Mouse (Mus musculus) CH12.LX (cell line): ENCODE measurements around the gene Ldlrad3. TPM values are rescaled to one million over a fixed set of nuclear protein-coding genes. Genes with fewer than 3 reads are reported as not detected.

ENCODE experiments used
- DNase-seq: peaks from one replicate; pipeline ENCODE4 v3.0.0-alpha.2; 2013; ENCODE audit errors: extremely low read depth
- H3K27ac ChIP-seq: 2 replicates; pipeline ENCODE4 v1.5.1; 2012; ENCODE audit warnings: low read depth, mild to moderate bottlenecking, control low read depth, moderate library complexity; ENCODE audit not compliant: insufficient read depth
- H3K27me3 ChIP-seq: replicated peaks from 2 replicates; pipeline ENCODE3; 2012; ENCODE audit warnings: inconsistent platforms
- H3K36me3 ChIP-seq, 2 experiments: replicated peaks in 1 of 2; 2 replicates each; pipeline versions ENCODE3 to v1.6.1; 2012; ENCODE audit warnings: inconsistent platforms in 1 of 2, low read length in 1 of 2, mild to moderate bottlenecking in 1 of 2, mixed read lengths in 1 of 2, moderate library complexity in 1 of 2; ENCODE audit not compliant: control insufficient read depth in 1 of 2, insufficient read depth in 1 of 2
- H3K4me1 ChIP-seq, 2 experiments: 2 replicates each; pipeline ENCODE4 v1.6.1; 2012; ENCODE audit warnings: inconsistent platforms in 1 of 2, moderate library complexity in 1 of 2; ENCODE audit not compliant: insufficient read depth in 2 of 2, control insufficient read depth in 1 of 2
- H3K4me2 ChIP-seq: 2 replicates; pipeline ENCODE4 v1.6.1; 2012; ENCODE audit warnings: low read depth, mild to moderate bottlenecking, control low read depth; ENCODE audit not compliant: poor library complexity, insufficient read depth, severe bottlenecking
- H3K4me3 ChIP-seq, 3 experiments: fragments of 150-350 bp in 1 of 3; sonication (generic) in 1 of 3; replicated peaks in 1 of 3; 2 replicates each; pipeline versions ENCODE3 to v1.5.1; 2011 to 2012; ENCODE audit warnings: low read depth in 2 of 3, low read length in 2 of 3, mild to moderate bottlenecking in 2 of 3, moderate library complexity in 2 of 3, control low read depth in 1 of 3, improper control_type of control experiment in 1 of 3, inconsistent platforms in 1 of 3, mixed read lengths in 1 of 3; ENCODE audit not compliant: poor library complexity in 1 of 3
- H3K79me2 ChIP-seq: replicated peaks from 2 replicates; pipeline ENCODE4 v1.6.1; 2012; ENCODE audit warnings: mild to moderate bottlenecking, moderate library complexity; ENCODE audit not compliant: control insufficient read depth, poor library complexity, insufficient read depth, severe bottlenecking; ENCODE audit errors: extremely low read depth
- H3K9ac ChIP-seq: 2 replicates; pipeline ENCODE4 v1.6.1; 2012; ENCODE audit warnings: low read depth, mild to moderate bottlenecking, control low read depth, moderate library complexity; ENCODE audit not compliant: insufficient read depth
- H3K9me3 ChIP-seq: replicated peaks from 2 replicates; pipeline ENCODE3; 2012; ENCODE audit warnings: low read length, inconsistent platforms, mixed read lengths
- CHD1 ChIP-seq: IDR thresholded peaks from 2 replicates; pipeline ENCODE4 v1.6.1; 2012; ENCODE audit warnings: low read depth, low read length, improper control_type of control experiment, inconsistent platforms
- CTCF ChIP-seq, 2 experiments: IDR thresholded peaks in 1 of 2; conservative IDR thresholded peaks in 1 of 2; 2 replicates each; pipeline ENCODE4 v1.5.1; 2011 to 2012; ENCODE audit warnings: low read depth in 2 of 2, low read length in 2 of 2, improper control_type of control experiment in 1 of 2, inconsistent platforms in 1 of 2, mild to moderate bottlenecking in 1 of 2, moderate library complexity in 1 of 2
- E2F4 ChIP-seq: IDR thresholded peaks from 2 replicates; pipeline ENCODE4 v1.6.1; 2011; ENCODE audit warnings: low read depth, low read length, improper control_type of control experiment; ENCODE audit not compliant: insufficient replicate concordance
- GABPA ChIP-seq: IDR thresholded peaks from 2 replicates; pipeline ENCODE4 v1.6.1; 2012; ENCODE audit warnings: low read depth, low read length, improper control_type of control experiment, inconsistent platforms; ENCODE audit not compliant: insufficient replicate concordance
- IRF4 ChIP-seq: IDR thresholded peaks from 2 replicates; pipeline ENCODE4 v1.6.1; 2014; ENCODE audit warnings: low read depth, mild to moderate bottlenecking, inconsistent platforms, low read length, improper control_type of control experiment
- MAFK ChIP-seq: IDR thresholded peaks from 2 replicates; pipeline ENCODE4 v1.6.1; 2011; ENCODE audit warnings: low read length, improper control_type of control experiment; ENCODE audit not compliant: insufficient replicate concordance
- MEF2A ChIP-seq: IDR thresholded peaks from 2 replicates; pipeline ENCODE4 v1.6.1; 2014; ENCODE audit warnings: low read depth, mild to moderate bottlenecking, inconsistent platforms, low read length, improper control_type of control experiment, borderline replicate concordance
- MXI1 ChIP-seq: IDR thresholded peaks from 2 replicates; pipeline ENCODE4 v1.6.1; 2011; ENCODE audit warnings: mild to moderate bottlenecking, low read depth, low read length, improper control_type of control experiment
- NRF1 ChIP-seq: IDR thresholded peaks from 2 replicates; pipeline ENCODE4 v1.6.1; 2014; ENCODE audit warnings: low read depth, mild to moderate bottlenecking, inconsistent platforms, low read length, improper control_type of control experiment, moderate library complexity
- RCOR1 ChIP-seq: conservative IDR thresholded peaks from 2 replicates; pipeline ENCODE4 v1.6.1; 2012; ENCODE audit warnings: low read depth, mild to moderate bottlenecking, inconsistent platforms, low read length, improper control_type of control experiment
- UBTF ChIP-seq: IDR thresholded peaks from 2 replicates; pipeline ENCODE4 v1.6.1; 2012; ENCODE audit warnings: low read depth, mild to moderate bottlenecking, inconsistent platforms, low read length, improper control_type of control experiment, moderate library complexity
- USF1 ChIP-seq: IDR thresholded peaks from 2 replicates; pipeline ENCODE4 v1.6.1; 2014; ENCODE audit warnings: low read depth, mild to moderate bottlenecking, inconsistent platforms, low read length, improper control_type of control experiment
- USF2 ChIP-seq: conservative IDR thresholded peaks from 2 replicates; pipeline ENCODE4 v1.6.1; 2011; ENCODE audit warnings: low read depth, low read length, improper control_type of control experiment
- dilution Hi-C: fragments of 300-500 bp; cut with MboI; formaldehyde crosslinking; loops from 2 replicates; pipeline ENCODE4 v1.14.3; 2020; ENCODE audit warnings: low sequenced_read_pairs; ENCODE audit not compliant: extremely low pct_unique_long_range_greater_than_20kb, extremely low pct_ligation_motif_present
- in situ Hi-C: fragments of 300-500 bp; cut with MboI; formaldehyde crosslinking; loops from 3 replicates; pipeline ENCODE4 v1.14.3; 2019; ENCODE audit warnings: low sequenced_read_pairs, low pct_ligation_motif_present, low pct_unique_long_range_greater_than_20kb, mixed read lengths
- polyA plus RNA-seq: library from polyadenylated mRNA; unstranded; fragments of >175 nt; gene quantifications from 2 replicates; pipeline ENCODE4 v1.2.1, GENCODE M21; 2012; ENCODE audit warnings: low read depth; ENCODE audit not compliant: insufficient read length
- total RNA-seq, 2 experiments: library from RNA; depleted of rRNA; stranded (reverse); fragments of 300-350 nt in 1 of 2; fragments of >200 nt in 1 of 2; gene quantifications; 2 replicates each; pipeline ENCODE4 v1.2.3; 2012 to 2014

Gene Ldlrad3
- total and polyA plus RNA-seq, 3 experiments, result 0.30 to 2.7 (median 2.1) TPM

DNA sequence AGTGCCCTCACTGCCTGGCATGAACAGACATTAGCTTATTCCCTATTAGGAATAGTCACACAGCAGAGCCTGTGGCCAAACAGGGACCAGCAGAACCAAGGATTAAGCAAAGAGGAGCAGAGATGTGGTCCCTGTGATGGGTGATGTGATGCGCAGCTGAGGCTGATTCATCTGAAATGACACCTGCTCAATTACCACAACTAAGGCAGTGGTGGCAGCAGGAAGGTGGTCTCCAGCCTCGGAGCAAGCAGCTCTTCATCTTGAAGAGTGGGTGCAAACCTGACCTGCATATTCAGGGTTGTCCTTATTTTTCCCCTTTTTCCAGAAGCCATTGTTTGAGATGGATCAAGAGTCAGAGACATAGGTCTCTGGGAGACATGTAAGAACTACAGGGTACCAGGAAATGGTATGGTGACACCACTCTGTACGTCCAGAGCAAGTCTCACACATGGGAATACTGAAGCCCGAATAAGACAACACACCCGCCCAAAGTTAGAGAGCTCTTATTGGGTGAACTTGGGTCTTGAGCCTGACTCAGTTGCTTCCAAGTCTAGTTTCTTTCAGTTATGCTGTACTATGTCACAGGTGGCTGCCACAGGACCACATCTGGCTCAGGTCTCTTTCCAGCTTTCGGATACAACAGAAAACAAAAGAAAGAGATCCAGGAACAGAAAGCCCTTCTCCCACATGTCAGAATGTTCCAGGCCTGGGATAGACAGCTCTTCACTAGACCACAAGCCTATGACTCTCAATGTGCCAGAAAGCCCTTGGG, 112.7 kb downstream of the Ldlrad3 start:
- in situ Hi-C loops, result no loop called here
- no peak overlapping the region for H3K27ac ChIP-seq
- no peak overlapping the region for H3K4me3 ChIP-seq
- no peaks in the 10 kb centered on the region for H3K27me3 ChIP-seq
- DNase-seq, result no peak
- no peaks in the 10 kb centered on the region for H3K79me2 ChIP-seq
- dilution Hi-C loops, result no loop called here
- no peak for TF ChIP-seq E2F4
- TF ChIP-seq USF2, result no peak
- no peak for TF ChIP-seq MXI1
- no peak for TF ChIP-seq NRF1
- TF ChIP-seq MAFK, result no peak
- no peak for TF ChIP-seq UBTF
- no peak for TF ChIP-seq CHD1
- TF ChIP-seq USF1, result no peak
- no peak for TF ChIP-seq GABPA
- TF ChIP-seq IRF4, result no peak
- no peak for TF ChIP-seq MEF2A
- TF ChIP-seq RCOR1, result no peak
- H3K4me2 ChIP-seq, result no peak overlapping the region
- H3K36me3 ChIP-seq, result no peaks in the 10 kb centered on the region
- peaks cover 0 to 18% of the 10 kb centered on the region in 2 experiments; a peak in 2 of 4 replicates for H3K4me1 ChIP-seq
- H3K9me3 ChIP-seq, result no peaks in the 10 kb centered on the region
- H3K9ac ChIP-seq, result no peak overlapping the region

DNA sequence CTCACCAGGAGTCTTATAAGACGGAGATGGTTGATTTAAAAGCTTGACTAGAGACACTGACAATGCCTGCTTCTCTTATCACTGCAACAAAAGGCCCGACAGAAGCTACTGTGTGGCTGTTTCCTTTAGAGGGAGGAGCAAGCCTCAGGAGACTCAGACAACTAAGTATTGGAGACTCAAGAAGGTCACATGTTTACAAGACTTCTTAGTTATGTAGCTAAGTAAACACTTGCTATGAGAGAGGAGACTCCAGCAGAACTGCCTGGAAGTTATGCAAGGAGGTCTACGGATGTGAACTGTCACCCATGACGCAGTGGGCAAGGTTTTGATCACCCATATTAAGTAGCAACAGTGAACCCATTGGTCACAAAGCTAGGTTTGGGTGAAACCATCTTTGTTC, 113.3 kb downstream of the Ldlrad3 start:
- Histone ChIP-seq H3K9ac (no peak overlapping the region), H3K36me3 (no peaks in the 10 kb centered on the region), H3K79me2 (no peaks in the 10 kb centered on the region), H3K27me3 (no peaks in the 10 kb centered on the region), H3K4me1 (peaks cover 0 to 18% of the 10 kb centered on the region in 2 experiments; a peak in 2 of 4 replicates), H3K27ac (no peak overlapping the region)
- dilution Hi-C loops, result no loop called here
- no peak for DNase-seq
- in situ Hi-C loops, result no loop called here
- TF ChIP-seq CTCF (conservative IDR thresholded peaks at IDR 0.05 in 1 of 2, IDR thresholded peaks at IDR 0.05 in 1 of 2; ENCODE audit: low read depth in 2 of 2, low read length in 2 of 2) (no peak), UBTF (no peak), MEF2A (no peak)
- TF ChIP-seq, all 38 proteins: peak for 0
- Histone ChIP-seq H3K4me3 (no peak overlapping the region), H3K4me2 (no peak overlapping the region), H3K9me3 (no peaks in the 10 kb centered on the region)
